Comparison of ENCODE assay signal across 23 mouse cellular contexts in genomic region chr3:158038106-158038505, GRCm38 (mm10). TPM values are rescaled to one million over a fixed set of nuclear protein-coding genes. Genes with fewer than 3 reads are reported as not detected.
A peak's percentile ranks its signal among the peaks of the same experiment; 100 is the strongest.
DNase-seq lines count a peak whose midpoint lies in the region; ATAC-seq and TF ChIP-seq lines count a peak whose summit lies in the region.
"Had no signal": no experiment of that assay in that cellular context is flagged by ENCODE, and none has a peak within 500 bp of the region (broad histone marks: within the 10 kb centered on the region; RNA-seq: fewer than 3 reads in every experiment).

No protein-coding gene starts in this region.

- intact Hi-C loops in left cerebral cortex, postnatal 4 days (cut with DNase I), result loop anchor here (5.0 kb wide), 1 partner anchor 91 kb away; the partner anchor contains the start of gene Ankrd13c

- TF ChIP-seq RAD21 in CH12.LX (IDR thresholded peaks at IDR 0.05; ENCODE audit: low read depth, low read length), result no peak

- no peak for TF ChIP-seq POLR2A in CH12.LX (IDR thresholded peaks at IDR 0.05; ENCODE audit: low read depth, low read length)
- no peak for TF ChIP-seq POLR2A in cortical plate, adult 2 months (IDR thresholded peaks at IDR 0.05; ENCODE audit: extremely low read depth, insufficient read depth, low read length)

- no peaks in the 10 kb centered on the region for H3K9me3 ChIP-seq in forebrain, embryonic 10.5 days
- no peaks in the 10 kb centered on the region for H3K9me3 ChIP-seq in forebrain, embryonic 11.5 days (ENCODE audit: control insufficient read depth, low read length)
- H3K9me3 ChIP-seq in liver, embryonic 11.5 days (ENCODE audit: control insufficient read depth, low read length), result no peaks in the 10 kb centered on the region
- H3K9me3 ChIP-seq in CH12.LX (replicated peaks; ENCODE audit: low read length), result no peaks in the 10 kb centered on the region
- H3K9me3 ChIP-seq: embryonic facial prominence, embryonic 15.5 days; kidney, embryonic 15.5 days had no signal

- no peak for TF ChIP-seq CTCF in CH12.LX (conservative IDR thresholded peaks at IDR 0.05 in 1 of 2, IDR thresholded peaks at IDR 0.05 in 1 of 2; ENCODE audit: low read depth in 2 of 2, low read length in 2 of 2)
- TF ChIP-seq CTCF in cortical plate, adult 2 months (IDR thresholded peaks at IDR 0.05; ENCODE audit: extremely low read depth, insufficient read depth, low read length), result no peak

- dilution Hi-C loops in CH12.LX (cut with MboI; ENCODE audit: extremely low pct_ligation_motif_present, extremely low pct_unique_long_range_greater_than_20kb, low sequenced_read_pairs), result no loop called here

- 0 out of 2 replicates have a peak, but pooled peaks cover 8% of the 10 kb centered on the region for H3K36me3 ChIP-seq in forebrain, embryonic 10.5 days (replicated peaks)
- H3K36me3 ChIP-seq in forebrain, embryonic 11.5 days (ENCODE audit: control insufficient read depth, insufficient read depth, low read length), result no peaks in the 10 kb centered on the region
- no peaks in the 10 kb centered on the region for H3K36me3 ChIP-seq in liver, embryonic 11.5 days (ENCODE audit: control insufficient read depth, insufficient read depth, low read length)
- H3K36me3 ChIP-seq in CH12.LX (replicated peaks in 1 of 2; ENCODE audit: control insufficient read depth in 1 of 2, insufficient read depth in 1 of 2, low read length in 1 of 2), result peaks cover 0 to 41% of the 10 kb centered on the region in 2 experiments
- H3K36me3 ChIP-seq: embryonic facial prominence, embryonic 15.5 days had no signal

- TF ChIP-seq EP300 in CH12.LX (IDR thresholded peaks at IDR 0.05; ENCODE audit: low read length), result no peak

- no peak for ATAC-seq in forebrain, embryonic 11.5 days (replicated peaks; ENCODE audit: low FRiP score)
- ATAC-seq in liver, embryonic 11.5 days (replicated peaks; ENCODE audit: low FRiP score), result no peak
- ATAC-seq: CD4-positive, CD25-positive, alpha-beta regulatory T cell, adult 4 months; forebrain, embryonic 14.5 days; hindbrain, postnatal 0 days; intestine, embryonic 16.5 days had no signal

- H3K27ac ChIP-seq in forebrain, embryonic 10.5 days, result no peak overlapping the region
- no peak overlapping the region for H3K27ac ChIP-seq in forebrain, embryonic 11.5 days (ENCODE audit: low read depth, low read length)
- no peak overlapping the region for H3K27ac ChIP-seq in liver, embryonic 11.5 days (ENCODE audit: low read depth, low read length)
- no peak overlapping the region for H3K27ac ChIP-seq in CH12.LX (ENCODE audit: insufficient read depth, low read depth)
- no peak overlapping the region for H3K27ac ChIP-seq in cortical plate, adult 2 months (ENCODE audit: insufficient read depth, low read length)
- H3K27ac ChIP-seq: embryonic facial prominence, embryonic 15.5 days; hindbrain, postnatal 0 days; kidney, embryonic 15.5 days; macrophage; stomach, postnatal 0 days had no signal

- H3K4me3 ChIP-seq in forebrain, embryonic 10.5 days, result peak overlapping the region; percentile 77; the same call in 1 of the 2 replicates
- no peak overlapping the region for H3K4me3 ChIP-seq in forebrain, embryonic 11.5 days (ENCODE audit: low read depth, low read length)
- H3K4me3 ChIP-seq in liver, embryonic 11.5 days (ENCODE audit: low read depth, low read length), result no peak overlapping the region
- peak overlapping the region in 1 of 3 experiments; percentile 78 for H3K4me3 ChIP-seq in CH12.LX (replicated peaks in 1 of 3; ENCODE audit: low read depth in 2 of 3, low read length in 2 of 3, poor library complexity in 1 of 3)
- peak overlapping the region; percentile 18; the same call in 1 of the 2 replicates for H3K4me3 ChIP-seq in cortical plate, adult 2 months (ENCODE audit: insufficient read depth, low read length)

- no peaks in the 10 kb centered on the region for H3K27me3 ChIP-seq in forebrain, embryonic 10.5 days (ENCODE audit: poor library complexity, severe bottlenecking)
- no peaks in the 10 kb centered on the region for H3K27me3 ChIP-seq in forebrain, embryonic 11.5 days (ENCODE audit: control insufficient read depth, insufficient read depth, low read length)
- H3K27me3 ChIP-seq in liver, embryonic 11.5 days (replicated peaks; ENCODE audit: control insufficient read depth, insufficient read depth, low read length), result no peaks in the 10 kb centered on the region
- no peaks in the 10 kb centered on the region for H3K27me3 ChIP-seq in CH12.LX (replicated peaks)
- H3K27me3 ChIP-seq: embryonic facial prominence, embryonic 15.5 days; kidney, embryonic 15.5 days had no signal

- DNase-seq in forebrain, embryonic 10.5 days (ENCODE audit: extremely low spot score, low spot score), result no peak
- DNase-seq in forebrain, embryonic 11.5 days (ENCODE audit: low spot score), result no peak
- no peak for DNase-seq in liver, embryonic 11.5 days (ENCODE audit: low spot score)
- DNase-seq in liver (no peak), CH12.LX (ENCODE audit: extremely low read depth) (no peak)
- DNase-seq in left cerebral cortex, postnatal 4 days, result no peak
- DNase-seq in thymus, postnatal 36 days, result no peak
- DNase-seq: adrenal gland, postnatal 10 days; cerebellum, adult 18-20 months; cerebellum, postnatal 14 days; gastrocnemius, postnatal 10 days; heart, postnatal 14 days; kidney, postnatal 36 days; right cerebral cortex, postnatal 14 days had no signal

- in situ Hi-C loops in CH12.LX (cut with MboI; ENCODE audit: low pct_ligation_motif_present, low pct_unique_long_range_greater_than_20kb, low sequenced_read_pairs), result no loop called here

- 94% methylated on average over 3 of the region's 3 CpGs for WGBS in forebrain, embryonic 10.5 days
- WGBS in forebrain, embryonic 11.5 days, result 75% methylated on average over 3 of the region's 3 CpGs
- WGBS in liver, embryonic 11.5 days, result 80% methylated on average over 3 of the region's 3 CpGs

- no peak overlapping the region for H3K9ac ChIP-seq in forebrain, embryonic 11.5 days (ENCODE audit: low read length)
- H3K9ac ChIP-seq in liver, embryonic 11.5 days (ENCODE audit: low read depth, low read length), result no peak overlapping the region
- peak overlapping the region; percentile 84; the same call in 1 of the 2 replicates for H3K9ac ChIP-seq in CH12.LX (ENCODE audit: insufficient read depth, low read depth)
- H3K9ac ChIP-seq: embryonic facial prominence, embryonic 15.5 days; kidney, embryonic 15.5 days had no signal

- peaks cover 22% of the 10 kb centered on the region for H3K4me1 ChIP-seq in forebrain, embryonic 10.5 days
- H3K4me1 ChIP-seq in forebrain, embryonic 11.5 days (replicated peaks; ENCODE audit: control insufficient read depth, insufficient read depth, low read length), result 0 out of 2 replicates have a peak, but pooled peaks cover 5% of the 10 kb centered on the region
- peaks cover 14% of the 10 kb centered on the region; the same call in 1 of the 2 replicates for H3K4me1 ChIP-seq in liver, embryonic 11.5 days (replicated peaks; ENCODE audit: control insufficient read depth, insufficient read depth, low read length)
- H3K4me1 ChIP-seq in CH12.LX (ENCODE audit: control insufficient read depth in 1 of 2, insufficient read depth in 2 of 2), result peaks cover 4 to 64% of the 10 kb centered on the region in 2 experiments
- peaks cover 2% of the 10 kb centered on the region; the same call in 1 of the 2 replicates for H3K4me1 ChIP-seq in cortical plate, adult 2 months (ENCODE audit: control insufficient read depth, insufficient read depth, low read length)

- no peak overlapping the region for H3K4me2 ChIP-seq in forebrain, embryonic 11.5 days (ENCODE audit: low read depth, low read length, severe bottlenecking)
- peak overlapping the region; percentile 74 for H3K4me2 ChIP-seq in liver, embryonic 11.5 days
- peak overlapping the region; percentile 96; the same call in 1 of the 2 replicates for H3K4me2 ChIP-seq in CH12.LX (ENCODE audit: insufficient read depth, low read depth, poor library complexity, severe bottlenecking)

- H3K79me2 ChIP-seq in CH12.LX (replicated peaks; ENCODE audit: control insufficient read depth, extremely low read depth, insufficient read depth, poor library complexity, severe bottlenecking), result peaks cover 76% of the 10 kb centered on the region

TF ChIP-seq in CH12.LX, 34 proteins besides CTCF, POLR2A, EP300 and RAD21:
- TF ChIP-seq JUND (conservative IDR thresholded peaks at IDR 0.05; ENCODE audit: low read depth, low read length) (no peak), ZNF384 (IDR thresholded peaks at IDR 0.05; ENCODE audit: low read depth, low read length) (peak; percentile 73; the same call in 1 of the 2 replicates), ZC3H11A (IDR thresholded peaks at IDR 0.05; ENCODE audit: low read depth, low read length) (no peak), PAX5 (IDR thresholded peaks at IDR 0.05; ENCODE audit: low read length) (no peak), HCFC1 (IDR thresholded peaks at IDR 0.05; ENCODE audit: low read depth, low read length) (no peak), SIN3A (IDR thresholded peaks at IDR 0.05; ENCODE audit: low read length) (0 out of 2 replicates have a peak, but pooled peaks have one; percentile 29), USF1 (IDR thresholded peaks at IDR 0.05; ENCODE audit: low read depth, low read length) (no peak)

RNA-seq across cellular contexts. Expression of gene Lrrc40, which starts 1.6 kb away (rescaled TPM):
- polyA plus RNA-seq in forebrain, embryonic 10.5 days (2016; fragmentation: Nextera tagmentation; extraction: Ambion mirVana), result 90.9 and 94.6 TPM in 2 replicates
- 89.1 and 105 TPM in 2 replicates for polyA plus RNA-seq in forebrain, embryonic 11.5 days (2014; fragmentation: Nextera tagmentation; extraction: Ambion mirVana)
- 64.7 and 76.0 TPM in 2 replicates for polyA plus RNA-seq in liver, embryonic 11.5 days (2014; fragmentation: Nextera tagmentation; extraction: Ambion mirVana)
- total RNA-seq in CH12.LX (2012; rRNA removed) (61.3 and 64.3 TPM in 2 replicates), CH12.LX (2014; rRNA removed) (232 and 247 TPM in 2 replicates)
- 94.6 and 144 TPM in 2 replicates for polyA plus RNA-seq in CH12.LX (2012; ENCODE audit: insufficient read length, low read depth)
- 22.3 and 23.5 TPM in 2 replicates for polyA plus RNA-seq in cortical plate, adult 2 months (2012; rRNA removed)
- total RNA-seq in left cerebral cortex, postnatal 4 days (2021), result 10 to 100 TPM; 38.3 to 46.9 TPM

RNA-seq across cellular contexts. Expression of gene Srsf11, which starts 1.7 kb away (rescaled TPM):
- polyA plus RNA-seq in forebrain, embryonic 10.5 days (2016; fragmentation: Nextera tagmentation; extraction: Ambion mirVana), result 317 and 330 TPM in 2 replicates
- polyA plus RNA-seq in forebrain, embryonic 11.5 days (2014; fragmentation: Nextera tagmentation; extraction: Ambion mirVana), result 337 and 367 TPM in 2 replicates
- polyA plus RNA-seq in liver, embryonic 11.5 days (2014; fragmentation: Nextera tagmentation; extraction: Ambion mirVana), result 225 and 242 TPM in 2 replicates
- 205 and 241 TPM in 2 replicates for total RNA-seq in CH12.LX (2012; rRNA removed)
- total RNA-seq in CH12.LX (2014; rRNA removed), result 288 and 322 TPM in 2 replicates
- 725 and 830 TPM in 2 replicates for polyA plus RNA-seq in CH12.LX (2012; ENCODE audit: insufficient read length, low read depth)
- polyA plus RNA-seq in cortical plate, adult 2 months (2012; rRNA removed), result 432 and 510 TPM in 2 replicates
- total RNA-seq in left cerebral cortex, postnatal 4 days (2021), result 100 to 1,000 TPM; 209 to 210 TPM

Comparison
In these comparisons a context has a peak if more than half of its experiments do, and no peak if none do; other contexts are left out.
1. H3K4me3 ChIP-seq: peak in forebrain, embryonic 10.5 days (single experiment) and cortical plate, adult 2 months (single experiment); none in forebrain, embryonic 11.5 days (single experiment) and liver, embryonic 11.5 days (single experiment).